Mouse (Mus musculus) adrenal gland, adult 18-20 months (tissue): ENCODE data around the gene Aunip. TPM values are rescaled to one million over a fixed set of nuclear protein-coding genes. Genes with fewer than 3 reads are reported as not detected.

Experiments used
- microRNA-seq, 2 experiments: library from miRNA; unstranded; fragments of <30 nt; microRNA quantifications; one replicate each; pipeline ENCODE4 v1.2.0; 2021; ENCODE audit warnings: borderline number of aligned reads in 2 of 2
- total RNA-seq, 2 experiments: library from RNA; stranded (reverse); gene quantifications; 1 replicate in 1 of 2; 2 replicates in 1 of 2; pipeline ENCODE4 v1.2.3; 2021

The Aunip gene
- total RNA-seq, 2 experiments from 2014 or later, result 0.48 to 0.56 TPM

Small RNAs within 50 kb of the gene (microRNA-seq; reads per million reads assigned to microRNA genes)
- gene Gm23634 (0 to 0.47 reads per million in 2 experiments), gene Mir6403 (0 reads per million in 2 experiments)

Other genes with a start within 250 kb of the Aunip start
- gene Pdik1l, start 223.1 kb upstream of the Aunip start, total RNA-seq, result 10 to 100 TPM; 14.0 to 22.5 TPM
- gene Trim63, start 195.9 kb upstream of the Aunip start, total RNA-seq, result under 1 TPM in 1 of 2 experiments, not detected in 1; 0.32 TPM
- 10 to 100 TPM; 28.9 to 47.4 TPM for gene Slc30a2, start 167.8 kb upstream of the Aunip start, total RNA-seq
- 1 to 10 TPM; 3.3 to 4.2 TPM for gene Extl1, start 127.1 kb upstream of the Aunip start, total RNA-seq
- 10 to 100 TPM; 15.2 to 17.8 TPM for gene Pafah2, start 114.7 kb upstream of the Aunip start, total RNA-seq
- 10 to 100 TPM; 24.8 to 25.6 TPM for gene Stmn1, start 42.7 kb upstream of the Aunip start, total RNA-seq
- 10 to 100 TPM; 22.2 to 30.2 TPM for gene Paqr7, start 14.3 kb upstream of the Aunip start, total RNA-seq
- 100 to 1,000 TPM; 123 to 132 TPM for gene Mtfr1l, start 24.4 kb downstream of the Aunip start, total RNA-seq
- 10 to 100 TPM; 24.3 to 28.9 TPM for gene Selenon, start 41.2 kb downstream of the Aunip start, total RNA-seq
- 10 to 100 TPM; 14.9 to 20.8 TPM for gene Man1c1, start 193.3 kb downstream of the Aunip start, total RNA-seq